Mouse (Mus musculus) kidney, embryonic 16.5 days (tissue): ENCODE measurements around the gene Jmjd1c. TPM values are rescaled to one million over a fixed set of nuclear protein-coding genes. Genes with fewer than 3 reads are reported as not detected.
"Not testable (repeated sequence)": the region's sequence is repeated elsewhere in the genome, so short reads cannot be mapped to it uniquely, and the experiment has no call there.

ENCODE experiments used
- ATAC-seq: fragments of 200-750 bp; cut with Nextera tagmentation; 2 replicates; pipeline ENCODE4 v1.8.0; 2017; ENCODE audit warnings: moderate TSS enrichment; ENCODE audit not compliant: low FRiP score, low TSS enrichment
- H3K27ac ChIP-seq: fragments of 300-500 bp; sonication (generic); 2 replicates; pipeline ENCODE4 v1.5.1; 2014; ENCODE audit warnings: low read length
- H3K27me3 ChIP-seq: fragments of 300-500 bp; sonication (generic); 2 replicates; pipeline ENCODE4 v1.6.1; 2014; ENCODE audit warnings: low read length, control low read depth, mixed read lengths; ENCODE audit not compliant: insufficient read depth
- H3K36me3 ChIP-seq: fragments of 300-500 bp; sonication (generic); 2 replicates; pipeline ENCODE4 v1.6.1; 2014; ENCODE audit warnings: low read length, control low read depth, mixed read lengths; ENCODE audit not compliant: insufficient read depth
- H3K4me1 ChIP-seq: fragments of 300-500 bp; sonication (generic); 2 replicates; pipeline ENCODE4 v1.6.1; 2014; ENCODE audit warnings: low read length, control low read depth, mixed read lengths; ENCODE audit not compliant: insufficient read depth
- H3K4me2 ChIP-seq: fragments of 300-500 bp; sonication (generic); replicated peaks from 2 replicates; pipeline ENCODE4 v1.6.1; 2014; ENCODE audit warnings: low read depth, low read length
- H3K4me3 ChIP-seq: fragments of 300-500 bp; sonication (generic); 2 replicates; pipeline ENCODE4 v1.5.1; 2014; ENCODE audit warnings: mild to moderate bottlenecking, low read length
- H3K9ac ChIP-seq: fragments of 300-500 bp; sonication (generic); replicated peaks from 2 replicates; pipeline ENCODE4 v1.6.1; 2014; ENCODE audit warnings: low read length
- H3K9me3 ChIP-seq: fragments of 300-500 bp; sonication (generic); 2 replicates; pipeline ENCODE4 v1.6.1; 2016; ENCODE audit warnings: low read length, control low read depth
- WGBS: fragments of 180-500 bp; shearing (Covaris S2); extraction: QIAGEN DNeasy Blood & Tissue Kit; methylation state at CpG from one replicate; pipeline ENCODE4 v1.1.7; 2014; 5-methylcytosine and 5-hydroxymethylcytosine counted together
- polyA plus RNA-seq: library from polyadenylated mRNA; unstranded; fragments of >200 nt; fragmentation: Nextera tagmentation; extraction: Ambion mirVana; gene quantifications from 2 replicates; pipeline ENCODE4 v1.2.1, GENCODE M21; 2015

Jmjd1c gene
- polyA plus RNA-seq, 1 experiment from 2014 or later = 30.5 TPM

DNA sequence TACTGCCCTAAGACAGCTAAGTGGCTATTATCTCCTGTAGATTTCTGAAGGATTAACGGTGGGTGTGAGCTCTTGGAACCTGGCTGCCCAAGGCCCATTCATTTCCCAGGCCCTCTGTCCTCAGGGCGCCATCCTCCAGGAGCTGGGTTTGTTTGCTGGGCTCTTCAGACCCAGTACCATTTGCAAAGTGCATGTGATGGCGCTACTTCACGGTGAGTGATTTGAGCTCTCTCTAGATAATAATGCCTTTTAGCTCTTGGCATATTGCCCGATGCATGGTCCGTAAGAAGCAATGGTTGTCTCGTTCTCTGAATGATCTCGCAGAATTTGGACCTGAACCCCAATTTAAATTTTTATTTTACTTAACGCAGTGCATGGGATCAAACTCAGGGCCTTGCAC lies 12.2 kb downstream of the Jmjd1c start:
- Histone ChIP-seq H3K9ac (no peak overlapping the region), H3K4me1 (peaks cover 73% of the 10 kb centered on the region), H3K27me3 (no peaks in the 10 kb centered on the region), H3K4me2 (no peak overlapping the region), H3K9me3 (no peaks in the 10 kb centered on the region), H3K36me3 (no peaks in the 10 kb centered on the region; the same call in 1 of the 2 replicates), H3K27ac (no peak overlapping the region), H3K4me3 (no peak overlapping the region)
- no peak for ATAC-seq
- 79% methylated on average over 9 of the region's 9 CpGs for WGBS

GRCm38 (mm10) chr10:67109635-67110034 lies 13.7 kb downstream of the Jmjd1c start:
- WGBS = 80% methylated on average over 5 of the region's 5 CpGs
- peaks cover 62% of the 10 kb centered on the region for H3K4me1 ChIP-seq
- no peaks in the 10 kb centered on the region for H3K27me3 ChIP-seq
- ATAC-seq = no peak
- no peak overlapping the region for H3K4me3 ChIP-seq
- no peak overlapping the region for H3K9ac ChIP-seq
- H3K4me2 ChIP-seq = no peak overlapping the region
- no peaks in the 10 kb centered on the region; the same call in 1 of the 2 replicates for H3K36me3 ChIP-seq
- no peak overlapping the region for H3K27ac ChIP-seq
- H3K9me3 ChIP-seq = no peaks in the 10 kb centered on the region

- Histone ChIP-seq H3K27ac (no peak overlapping the region), H3K4me1 (peaks cover 62% of the 10 kb centered on the region), H3K36me3 (no peaks in the 10 kb centered on the region; the same call in 1 of the 2 replicates), H3K4me3 (no peak overlapping the region), H3K4me2 (no peak overlapping the region), H3K9me3 (no peaks in the 10 kb centered on the region), H3K9ac (no peak overlapping the region), H3K27me3 (no peaks in the 10 kb centered on the region)
- WGBS = 57% methylated on average over 14 of the region's 14 CpGs
- ATAC-seq = no peak
Observed at GRCm38 (mm10) chr10:67111044-67111798, 15.3 kb downstream of the Jmjd1c start.

DNA sequence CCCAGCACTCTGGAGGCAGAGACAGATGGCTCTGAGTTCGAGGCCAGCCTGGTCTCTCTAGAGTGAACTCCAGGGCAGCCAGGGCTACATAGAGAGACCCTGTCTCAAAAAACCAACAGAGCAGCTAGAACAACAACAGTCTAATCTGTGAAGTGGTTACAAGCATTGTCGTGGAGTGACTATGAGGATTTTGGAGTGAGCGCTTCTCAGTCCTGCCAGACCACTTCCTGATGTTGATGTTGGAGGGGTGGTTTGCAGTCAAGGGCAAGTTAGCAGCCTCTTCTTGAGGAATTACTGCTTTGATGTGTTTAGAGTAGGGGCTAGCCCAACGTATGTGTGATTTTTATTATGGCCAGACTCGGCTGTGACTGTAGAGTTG lies 15.9 kb downstream of the Jmjd1c start:
- Histone ChIP-seq H3K4me1 (peaks cover 62% of the 10 kb centered on the region), H3K27ac (0 out of 2 replicates have a peak overlapping the region, but pooled peaks have one; percentile 7), H3K4me3 (no peak overlapping the region), H3K9me3 (no peaks in the 10 kb centered on the region), H3K36me3 (no peaks in the 10 kb centered on the region; the same call in 1 of the 2 replicates), H3K9ac (no peak overlapping the region), H3K4me2 (no peak overlapping the region), H3K27me3 (no peaks in the 10 kb centered on the region)
- no peak for ATAC-seq
- WGBS = 60% methylated on average over 5 of the region's 5 CpGs

DNA sequence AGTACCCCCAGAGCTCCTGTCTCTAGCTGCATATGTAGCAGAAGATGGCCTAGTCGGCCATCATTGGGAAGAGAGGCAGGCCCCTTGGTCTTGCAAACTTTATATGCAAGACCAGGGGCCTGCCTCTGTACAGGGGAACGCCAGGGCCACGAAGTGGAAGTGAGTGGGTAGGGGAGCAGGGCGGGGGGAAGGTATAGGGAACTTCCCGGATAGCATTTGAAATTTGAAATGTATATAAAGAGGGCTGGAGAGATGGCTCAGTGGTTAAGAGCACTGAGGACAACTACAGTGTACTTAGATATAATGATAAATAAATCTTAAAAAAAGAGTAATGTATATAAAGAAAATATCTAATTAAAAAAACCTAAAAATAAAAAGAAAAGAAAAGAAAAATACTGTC lies 17.0 kb downstream of the Jmjd1c start:
- H3K9me3 ChIP-seq, ATAC-seq, H3K27ac ChIP-seq, H3K4me3 ChIP-seq, H3K9ac ChIP-seq, H3K36me3 ChIP-seq, H3K4me2 ChIP-seq, H3K27me3 ChIP-seq: not testable (repeated sequence)
- peaks cover 55% of the 10 kb centered on the region for H3K4me1 ChIP-seq
- WGBS = 90% methylated on average over 5 of the region's 5 CpGs

DNA sequence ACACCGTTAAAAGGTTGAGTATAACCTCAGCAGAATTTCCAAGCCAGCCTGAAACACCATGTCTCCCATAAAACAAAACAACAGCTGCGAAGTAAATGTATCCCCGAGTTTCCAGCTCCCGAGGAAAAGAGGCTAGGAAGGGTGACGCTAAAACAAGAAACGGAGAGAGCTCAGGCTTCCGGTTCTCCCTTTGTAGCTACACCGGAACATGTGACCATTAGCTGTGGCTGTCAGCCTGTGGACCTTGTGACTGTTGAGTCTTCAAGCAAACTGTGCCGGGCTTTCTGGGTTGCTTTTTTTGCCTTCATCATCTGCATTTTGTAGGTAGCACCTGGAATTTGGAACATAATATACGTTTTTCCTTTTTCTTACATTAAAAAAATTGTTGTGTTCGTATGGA lies 17.9 kb downstream of the Jmjd1c start:
- ATAC-seq = no peak
- Histone ChIP-seq H3K4me2 (no peak overlapping the region), H3K36me3 (no peaks in the 10 kb centered on the region), H3K27me3 (no peaks in the 10 kb centered on the region), H3K9me3 (no peaks in the 10 kb centered on the region), H3K27ac (no peak overlapping the region), H3K9ac (no peak overlapping the region), H3K4me3 (no peak overlapping the region), H3K4me1 (peaks cover 47% of the 10 kb centered on the region)
- WGBS = 82% methylated on average over 11 of the region's 11 CpGs

DNA sequence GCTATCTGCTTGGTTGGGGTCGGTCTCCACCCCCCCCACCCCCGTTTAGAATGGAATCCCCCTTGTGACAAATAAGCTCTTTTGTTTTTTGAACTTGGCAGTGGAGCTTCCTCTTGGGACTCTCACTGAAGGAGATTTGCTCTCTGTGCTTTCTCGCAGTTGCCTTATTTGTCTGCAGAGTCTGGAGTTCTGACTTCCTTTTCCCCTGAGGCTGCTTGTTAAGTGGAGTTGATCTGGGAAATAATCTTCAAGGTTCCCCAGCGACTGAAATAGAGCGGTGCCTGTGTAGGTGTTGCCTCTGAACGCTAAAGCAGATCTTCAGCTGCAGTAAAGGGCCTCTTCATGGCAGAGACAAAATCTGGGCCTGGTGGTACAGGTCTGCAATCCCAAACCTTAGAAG lies 19.2 kb downstream of the Jmjd1c start:
- Histone ChIP-seq H3K36me3 (no peaks in the 10 kb centered on the region), H3K4me1 (peaks cover 60% of the 10 kb centered on the region), H3K4me3 (no peak overlapping the region), H3K27ac (peak overlapping the region; percentile 85), H3K9ac (peak overlapping the region; percentile 35; the same call in 1 of the 2 replicates), H3K9me3 (no peaks in the 10 kb centered on the region), H3K27me3 (no peaks in the 10 kb centered on the region), H3K4me2 (no peak overlapping the region)
- 16% methylated on average over 6 of the region's 6 CpGs for WGBS
- ATAC-seq = 0 out of 2 replicates have a peak, but pooled peaks have one; percentile 24

- WGBS = 10% methylated on average over 5 of the region's 5 CpGs
- H3K4me1 ChIP-seq = peaks cover 65% of the 10 kb centered on the region
Observed at GRCm38 (mm10) chr10:67115666-67116091, 19.8 kb downstream of the Jmjd1c start.

GRCm38 (mm10) chr10:67116251-67116650 lies 20.3 kb downstream of the Jmjd1c start:
- H3K36me3 ChIP-seq = no peaks in the 10 kb centered on the region
- H3K4me3 ChIP-seq = no peak overlapping the region
- no peaks in the 10 kb centered on the region for H3K27me3 ChIP-seq
- 49% methylated on average over 8 of the region's 8 CpGs for WGBS
- peaks cover 62% of the 10 kb centered on the region for H3K4me1 ChIP-seq
- H3K9ac ChIP-seq = no peak overlapping the region
- H3K27ac ChIP-seq = no peak overlapping the region
- no peaks in the 10 kb centered on the region for H3K9me3 ChIP-seq
- no peak overlapping the region for H3K4me2 ChIP-seq
- no peak for ATAC-seq

More at GRCm38 (mm10) chr10:67115666-67116091, 19.8 kb downstream of the Jmjd1c start:
- H3K27ac ChIP-seq = peak overlapping the region; percentile 85
- 0 out of 2 replicates have a peak overlapping the region, but pooled peaks have one; percentile 2 for H3K4me2 ChIP-seq
- H3K4me3 ChIP-seq = no peak overlapping the region
- peak overlapping the region; percentile 48 for H3K9ac ChIP-seq
- peak; percentile 77; the same call in 1 of the 2 replicates for ATAC-seq
- H3K9me3 ChIP-seq = no peaks in the 10 kb centered on the region
- no peaks in the 10 kb centered on the region for H3K36me3 ChIP-seq
- H3K27me3 ChIP-seq = no peaks in the 10 kb centered on the region

DNA sequence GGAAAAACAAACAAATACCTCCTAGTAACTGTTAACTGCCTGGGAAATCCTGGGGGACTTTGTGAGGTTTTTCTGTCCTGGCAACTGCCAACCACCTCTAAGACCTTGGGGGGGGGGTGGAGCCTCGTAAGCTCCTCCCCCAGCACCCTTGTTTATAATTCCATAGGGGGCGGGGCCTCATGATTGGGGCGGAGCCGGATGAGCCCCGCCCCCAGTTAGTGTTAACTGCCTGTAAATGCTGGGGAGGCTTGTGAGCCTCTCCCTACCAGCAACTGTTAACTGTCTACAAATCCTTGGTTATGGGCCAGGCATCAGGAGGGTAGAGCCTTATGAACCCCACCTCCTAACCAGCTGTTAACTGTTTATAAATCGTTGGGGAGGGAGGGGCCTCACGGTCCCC lies 23.4 kb downstream of the Jmjd1c start:
- H3K9me3 ChIP-seq = no peaks in the 10 kb centered on the region
- 66% methylated on average over 7 of the region's 7 CpGs for WGBS
- no peaks in the 10 kb centered on the region for H3K36me3 ChIP-seq
- no peak overlapping the region for H3K4me2 ChIP-seq
- H3K9ac ChIP-seq = no peak overlapping the region
- peak; percentile 24; the same call in 1 of the 2 replicates for ATAC-seq
- no peaks in the 10 kb centered on the region for H3K27me3 ChIP-seq
- no peak overlapping the region for H3K4me3 ChIP-seq
- peaks cover 65% of the 10 kb centered on the region for H3K4me1 ChIP-seq
- H3K27ac ChIP-seq = no peak overlapping the region
